Mouse (Mus musculus) heart, embryonic 16.5 days (tissue): ENCODE results near the gene Olfr1511. TPM values are rescaled to one million over a fixed set of nuclear protein-coding genes. Genes with fewer than 3 reads are reported as not detected.

Experiments
- polyA plus RNA-seq: library from polyadenylated mRNA; unstranded; fragments of >200 nt; fragmentation: Nextera tagmentation; extraction: Ambion mirVana; gene quantifications from 2 replicates; pipeline ENCODE4 v1.2.1, GENCODE M21; 2015

Olfr1511 gene
- polyA plus RNA-seq, 1 experiment from 2014 or later = not detected

Other genes with a start within 250 kb of the Olfr1511 start
- 26.4 and 28.1 TPM in 2 replicates for gene Supt16, start 200.0 kb downstream of the Olfr1511 start, polyA plus RNA-seq
- 20.8 and 21.9 TPM in 2 replicates for gene Chd8, start 139.6 kb downstream of the Olfr1511 start, polyA plus RNA-seq
- gene Tox4, start 118.2 kb downstream of the Olfr1511 start, polyA plus RNA-seq = 28.8 and 33.7 TPM in 2 replicates
- gene Rab2b, start 117.8 kb downstream of the Olfr1511 start, polyA plus RNA-seq = 15.5 and 16.5 TPM in 2 replicates
- gene Mettl3, start 92.3 kb downstream of the Olfr1511 start, polyA plus RNA-seq = 28.1 and 28.7 TPM in 2 replicates
- 5.1 and 5.6 TPM in 2 replicates for gene Sall2, start 68.6 kb downstream of the Olfr1511 start, polyA plus RNA-seq
- not detected in 2 replicates for gene Olfr1513, start 41.0 kb downstream of the Olfr1511 start, polyA plus RNA-seq
- gene Olfr1512, start 18.2 kb downstream of the Olfr1511 start, polyA plus RNA-seq = not detected in 2 replicates
- not detected in 2 replicates for gene Olfr1510, start 17.0 kb upstream of the Olfr1511 start, polyA plus RNA-seq
- gene Olfr1509, start 45.6 kb upstream of the Olfr1511 start, polyA plus RNA-seq = not detected in 2 replicates
- not detected in 2 replicates for gene Olfr1508, start 70.1 kb upstream of the Olfr1511 start, polyA plus RNA-seq
- not detected in 2 replicates for gene Olfr1507, start 98.4 kb upstream of the Olfr1511 start, polyA plus RNA-seq